Mouse (Mus musculus) myocyte (in vitro differentiated cells): ENCODE data around the gene Ppp2r5c. TPM values are rescaled to one million over a fixed set of nuclear protein-coding genes. Genes with fewer than 3 reads are reported as not detected.

Experiments used
- H3K27me3 ChIP-seq: one replicate; pipeline ENCODE4 v1.6.1; 2011; ENCODE audit not compliant: control insufficient read depth, insufficient read depth, insufficient read length
- H3K36me3 ChIP-seq: one replicate; pipeline ENCODE4 v1.6.1; 2011; ENCODE audit not compliant: control insufficient read depth, insufficient read depth
- H3K4me2 ChIP-seq: one replicate; pipeline ENCODE4 v1.6.1; 2011; ENCODE audit warnings: low read depth, control low read depth
- H3K4me3 ChIP-seq: one replicate; pipeline ENCODE4 v1.5.1; 2011; ENCODE audit warnings: mild to moderate bottlenecking, control low read depth, moderate library complexity
- H3K79me2 ChIP-seq: one replicate; pipeline ENCODE4 v1.6.1; 2011; ENCODE audit not compliant: control insufficient read depth, insufficient read depth
- H3ac ChIP-seq: one replicate; pipeline ENCODE4 v1.6.1; 2011; ENCODE audit not compliant: control insufficient read depth, insufficient read length
- CEBPB ChIP-seq: IDR thresholded peaks from 2 replicates; pipeline ENCODE4 v1.6.1; 2011; ENCODE audit warnings: mild to moderate bottlenecking, moderate library complexity; ENCODE audit not compliant: poor library complexity, insufficient read depth, severe bottlenecking
- E2F4 ChIP-seq: IDR thresholded peaks from one replicate; pipeline ENCODE4 v1.6.1; 2011; ENCODE audit warnings: mild to moderate bottlenecking, control low read depth, moderate library complexity; ENCODE audit not compliant: insufficient read depth
- MAX ChIP-seq: IDR thresholded peaks from one replicate; pipeline ENCODE4 v1.6.1; 2011; ENCODE audit warnings: low read depth, mild to moderate bottlenecking, control low read depth
- MYOD1 ChIP-seq, 3 experiments: IDR thresholded peaks; one replicate each; pipeline ENCODE4 v1.6.1; 2011; ENCODE audit warnings: control low read depth in 2 of 3, low read depth in 2 of 3, mild to moderate bottlenecking in 2 of 3, moderate library complexity in 1 of 3; ENCODE audit not compliant: insufficient read length in 2 of 3, control insufficient read depth in 1 of 3
- MYOG ChIP-seq, 3 experiments: IDR thresholded peaks; one replicate each; pipeline ENCODE4 v1.6.1; 2011; ENCODE audit warnings: control low read depth in 2 of 3, low read depth in 2 of 3, mild to moderate bottlenecking in 2 of 3; ENCODE audit not compliant: insufficient read length in 2 of 3, control insufficient read depth in 1 of 3, insufficient read depth in 1 of 3
- POLR2A ChIP-seq: IDR thresholded peaks from one replicate; pipeline ENCODE4 v1.6.1; 2011; ENCODE audit warnings: low read depth, mild to moderate bottlenecking, control low read depth, moderate library complexity; ENCODE audit not compliant: insufficient read length
- POLR2AphosphoS2 ChIP-seq: IDR thresholded peaks from one replicate; pipeline ENCODE4 v1.6.1; 2011; ENCODE audit warnings: low read depth, control low read depth; ENCODE audit not compliant: insufficient read length
- REST ChIP-seq: IDR thresholded peaks from one replicate; pipeline ENCODE4 v1.6.1; 2011; ENCODE audit warnings: mild to moderate bottlenecking, control low read depth, moderate library complexity; ENCODE audit not compliant: insufficient read depth, insufficient read length
- SRF ChIP-seq: IDR thresholded peaks from one replicate; pipeline ENCODE4 v1.6.1; 2011; ENCODE audit warnings: low read depth; ENCODE audit not compliant: control insufficient read depth, insufficient read length
- TCF12 ChIP-seq: IDR thresholded peaks from one replicate; pipeline ENCODE4 v1.6.1; 2011; ENCODE audit warnings: mild to moderate bottlenecking, control low read depth; ENCODE audit not compliant: poor library complexity, insufficient read depth, severe bottlenecking
- TCF3 ChIP-seq: IDR thresholded peaks from one replicate; pipeline ENCODE4 v1.6.1; 2011; ENCODE audit warnings: low read depth, control low read depth; ENCODE audit not compliant: insufficient read length
- USF1 ChIP-seq: IDR thresholded peaks from one replicate; pipeline ENCODE4 v1.6.1; 2011; ENCODE audit warnings: low read depth, mild to moderate bottlenecking, control low read depth, moderate library complexity
- polyA plus RNA-seq: library from polyadenylated mRNA; unstranded; fragments of >200 nt; fragmentation: generic; extraction: Trizol; gene quantifications from one replicate; pipeline ENCODE4 v1.2.1, GENCODE M21; 2012; ENCODE audit warnings: missing spikeins

The Ppp2r5c gene
- polyA plus RNA-seq, 1 experiment, result 42.1 TPM

DNA sequence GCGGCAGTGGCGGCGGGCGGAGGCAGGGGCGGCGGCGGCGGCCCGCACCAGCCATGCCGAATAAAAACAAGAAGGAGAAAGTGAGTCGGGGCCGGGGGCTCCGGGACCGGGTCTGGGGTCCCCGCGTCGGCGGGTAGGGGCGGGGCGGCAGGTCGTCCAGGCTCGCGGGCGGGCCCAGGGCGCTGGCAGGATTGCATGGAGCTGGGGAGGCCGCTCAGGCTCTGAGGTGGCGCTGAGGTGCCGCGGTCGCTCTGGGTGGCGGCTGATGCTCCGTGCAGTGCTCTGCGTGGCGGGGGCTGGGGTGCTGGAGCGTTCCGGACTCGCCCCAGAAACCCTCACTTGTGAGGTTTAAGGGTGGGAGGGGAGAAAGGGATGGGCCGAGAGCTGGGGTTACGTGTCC lies 386 bp downstream of the Ppp2r5c start:
- Histone ChIP-seq H3K36me3 (no peaks in the 10 kb centered on the region), H3K27me3 (peaks cover 14% of the 10 kb centered on the region), H3K4me2 (peak overlapping the region; percentile 74), H3K79me2 (no peaks in the 10 kb centered on the region), H3K4me3 (peak overlapping the region; percentile 80), H3ac (peak overlapping the region; percentile 35)
- TF ChIP-seq USF1 (no peak), MYOD1 (IDR thresholded peaks at IDR 0.05; ENCODE audit: control insufficient read depth in 1 of 3, insufficient read length in 2 of 3, low read depth in 2 of 3) (no peak), E2F4 (no peak), POLR2A (no peak), TCF12 (no peak), REST (no peak), SRF (no peak), POLR2AphosphoS2 (no peak)

DNA sequence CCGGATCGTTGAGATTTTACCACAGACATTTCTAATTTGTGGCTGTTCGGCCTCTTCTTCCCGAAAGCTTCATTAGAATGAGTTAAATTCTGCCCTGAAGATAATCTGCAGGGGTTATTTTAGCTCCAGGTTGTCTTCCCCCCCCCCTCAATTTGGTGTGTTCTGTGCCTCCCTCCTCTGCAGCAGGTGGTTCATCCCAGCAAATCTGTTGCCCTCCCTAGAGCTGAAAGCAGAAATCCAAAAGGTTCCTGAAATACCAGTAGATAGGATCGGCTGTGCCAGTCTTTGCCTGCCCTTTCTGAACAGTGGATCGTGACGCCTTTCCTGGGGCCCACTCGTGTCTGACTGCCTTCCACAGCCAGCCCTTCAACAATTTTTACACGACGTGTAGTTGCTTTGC lies 1.8 kb downstream of the Ppp2r5c start:
- H3K79me2 ChIP-seq, result no peaks in the 10 kb centered on the region
- no peak overlapping the region for H3K4me2 ChIP-seq
- H3K27me3 ChIP-seq, result peaks cover 3% of the 10 kb centered on the region
- H3K36me3 ChIP-seq, result no peaks in the 10 kb centered on the region
- no peak overlapping the region for H3K4me3 ChIP-seq
- no peak overlapping the region for H3ac ChIP-seq
- TF ChIP-seq TCF3 (no peak), POLR2A (no peak), USF1 (no peak), TCF12 (no peak), POLR2AphosphoS2 (no peak), CEBPB (no peak), MYOD1 (IDR thresholded peaks at IDR 0.05; ENCODE audit: control insufficient read depth in 1 of 3, insufficient read length in 2 of 3, low read depth in 2 of 3) (no peak), SRF (no peak), E2F4 (no peak), REST (no peak)

DNA sequence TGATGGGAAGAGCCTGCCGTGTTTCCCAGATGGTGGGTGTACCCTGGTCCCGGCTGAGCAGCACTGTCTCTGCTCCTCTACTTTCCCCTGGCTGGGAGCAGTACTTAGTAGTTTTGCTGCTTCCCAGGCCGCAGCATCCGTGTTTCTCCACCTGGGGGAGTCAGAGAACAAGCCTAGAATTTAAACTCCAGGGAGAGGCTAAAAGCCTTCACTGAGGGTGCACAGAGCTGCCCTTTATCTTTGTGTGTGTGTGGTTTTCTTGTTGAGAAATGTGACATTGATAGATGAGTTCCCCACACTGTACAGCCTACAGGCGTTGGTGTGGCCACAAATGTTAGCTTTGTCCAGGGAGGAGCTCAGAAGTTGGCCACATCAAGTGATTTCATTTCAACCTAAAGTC lies 7.3 kb downstream of the Ppp2r5c start:
- no peak overlapping the region for H3K4me2 ChIP-seq
- no peaks in the 10 kb centered on the region for H3K79me2 ChIP-seq
- no peaks in the 10 kb centered on the region for H3K36me3 ChIP-seq
- no peak overlapping the region for H3ac ChIP-seq
- no peak overlapping the region for H3K4me3 ChIP-seq
- TF ChIP-seq TCF12, result no peak
- TF ChIP-seq E2F4, result no peak
- TF ChIP-seq SRF, result no peak
- no peak for TF ChIP-seq MYOD1 (IDR thresholded peaks at IDR 0.05; ENCODE audit: control insufficient read depth in 1 of 3, insufficient read length in 2 of 3, low read depth in 2 of 3)
- TF ChIP-seq CEBPB, result no peak
- no peak for TF ChIP-seq TCF3
- no peak for TF ChIP-seq POLR2AphosphoS2
- TF ChIP-seq MYOG (IDR thresholded peaks at IDR 0.05; ENCODE audit: control insufficient read depth in 1 of 3, insufficient read depth in 1 of 3, insufficient read length in 2 of 3, low read depth in 2 of 3), result no peak
- no peak for TF ChIP-seq POLR2A
- no peak for TF ChIP-seq REST
- TF ChIP-seq MAX, result no peak
- TF ChIP-seq USF1, result no peak
- no peaks in the 10 kb centered on the region for H3K27me3 ChIP-seq

DNA sequence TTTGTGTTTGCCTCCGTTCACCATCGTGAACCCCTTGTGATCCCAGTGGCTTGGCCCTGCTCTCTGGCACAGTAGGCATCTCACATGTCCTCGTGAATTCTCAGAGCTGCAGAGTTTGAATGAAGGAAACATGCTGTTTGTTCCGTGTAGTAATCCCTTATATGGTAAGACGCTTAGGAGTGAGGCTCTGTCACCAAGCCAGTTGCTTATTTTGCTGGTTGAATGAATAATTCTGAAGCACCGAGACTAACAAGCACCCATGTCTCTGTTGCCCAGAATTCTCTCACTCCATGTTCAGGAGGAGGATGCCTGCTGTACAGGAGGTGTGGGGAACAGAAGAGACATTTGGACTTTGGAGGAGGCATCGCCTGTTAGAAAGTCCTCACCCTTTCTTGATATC lies 9.1 kb downstream of the Ppp2r5c start:
- TF ChIP-seq SRF (no peak), CEBPB (no peak), POLR2AphosphoS2 (no peak), MAX (no peak), USF1 (no peak)
- Histone ChIP-seq H3ac (no peak overlapping the region), H3K27me3 (no peaks in the 10 kb centered on the region), H3K4me3 (no peak overlapping the region), H3K4me2 (no peak overlapping the region), H3K36me3 (no peaks in the 10 kb centered on the region), H3K79me2 (no peaks in the 10 kb centered on the region)

DNA sequence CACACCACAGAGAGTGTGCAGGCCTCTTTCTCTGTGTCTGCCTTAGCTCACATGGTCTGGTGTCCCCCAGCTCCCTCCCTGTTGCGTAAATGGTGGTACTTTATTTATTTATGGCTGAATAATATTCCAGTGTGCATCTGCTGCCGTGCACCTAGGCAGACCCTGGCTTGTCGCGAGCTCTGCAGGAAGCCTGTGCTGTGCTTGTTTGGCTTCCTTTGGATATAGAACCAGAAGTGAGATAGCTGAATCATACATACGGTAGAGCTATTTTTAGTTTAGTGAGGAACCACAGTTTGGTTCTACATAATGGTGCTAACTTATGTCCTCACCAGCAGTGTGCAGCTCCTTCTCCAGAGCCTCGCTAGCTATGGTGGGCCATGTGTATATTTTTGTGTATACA lies 11.7 kb downstream of the Ppp2r5c start:
- Histone ChIP-seq H3K4me3 (no peak overlapping the region), H3K36me3 (no peaks in the 10 kb centered on the region), H3K4me2 (no peak overlapping the region), H3ac (no peak overlapping the region), H3K27me3 (no peaks in the 10 kb centered on the region), H3K79me2 (no peaks in the 10 kb centered on the region)
- TF ChIP-seq CEBPB (no peak), E2F4 (no peak), REST (no peak), POLR2A (no peak), MYOG (IDR thresholded peaks at IDR 0.05; ENCODE audit: control insufficient read depth in 1 of 3, insufficient read depth in 1 of 3, insufficient read length in 2 of 3, low read depth in 2 of 3) (no peak), MYOD1 (IDR thresholded peaks at IDR 0.05; ENCODE audit: control insufficient read depth in 1 of 3, insufficient read length in 2 of 3, low read depth in 2 of 3) (no peak), POLR2AphosphoS2 (no peak), MAX (no peak), TCF3 (no peak), SRF (no peak), TCF12 (no peak), USF1 (no peak)
